Mouse (Mus musculus) kidney, postnatal 25 days (tissue): ENCODE results near the gene Irak1.

Source experiments
- DNase-seq, 2 experiments: peaks; one replicate each; pipeline ENCODE4 v3.0.0; 2021; ENCODE audit warnings: mixed read lengths in 2 of 2

Irak1 gene

DNA sequence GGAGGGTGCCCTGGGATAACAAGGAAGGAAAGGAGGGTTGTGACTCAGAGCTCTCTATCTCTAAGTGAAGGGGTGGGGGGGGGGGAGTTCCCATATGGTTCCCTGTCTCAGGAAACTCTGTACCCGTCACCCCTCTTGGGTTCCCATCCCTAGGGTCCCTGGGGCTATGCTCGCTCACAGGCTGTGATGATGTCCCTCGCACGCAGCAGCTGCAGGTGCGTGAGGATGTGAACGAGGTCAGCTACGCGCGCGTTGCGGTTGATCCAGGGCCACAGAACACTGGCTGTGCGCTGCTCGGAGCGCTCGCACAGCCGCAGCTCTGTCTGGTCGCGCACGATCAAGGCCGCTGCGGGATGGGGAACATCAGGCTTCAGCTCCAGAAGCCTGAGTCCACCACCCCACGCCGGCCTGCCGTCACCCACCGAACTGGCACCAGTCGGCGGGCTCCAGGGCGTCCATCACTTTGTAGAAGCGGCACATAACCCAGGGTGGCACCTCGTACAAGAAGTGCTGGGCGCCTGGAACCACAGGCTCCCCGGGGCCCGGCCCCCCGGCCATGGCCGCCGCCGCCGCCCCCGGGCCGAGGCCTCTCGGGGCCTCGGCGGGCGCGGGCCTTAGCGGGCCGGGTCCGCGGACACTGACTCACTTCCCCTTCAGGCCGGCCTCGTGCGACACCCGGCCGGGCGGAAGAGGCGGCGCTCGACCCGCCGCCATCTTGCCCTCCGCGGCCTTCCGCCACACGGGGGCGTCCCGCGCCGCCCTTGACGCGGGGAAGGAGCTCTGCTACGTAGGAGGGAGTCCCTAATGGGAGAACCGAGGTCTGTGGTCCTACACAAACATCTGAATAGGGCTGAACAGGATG is at the start of gene Irak1:
TSS of gene Irak1 (minus strand) at position 731 of the 862 bp plus-strand sequence.
- DNase-seq, result peak; percentile 73 to 87

DNA sequence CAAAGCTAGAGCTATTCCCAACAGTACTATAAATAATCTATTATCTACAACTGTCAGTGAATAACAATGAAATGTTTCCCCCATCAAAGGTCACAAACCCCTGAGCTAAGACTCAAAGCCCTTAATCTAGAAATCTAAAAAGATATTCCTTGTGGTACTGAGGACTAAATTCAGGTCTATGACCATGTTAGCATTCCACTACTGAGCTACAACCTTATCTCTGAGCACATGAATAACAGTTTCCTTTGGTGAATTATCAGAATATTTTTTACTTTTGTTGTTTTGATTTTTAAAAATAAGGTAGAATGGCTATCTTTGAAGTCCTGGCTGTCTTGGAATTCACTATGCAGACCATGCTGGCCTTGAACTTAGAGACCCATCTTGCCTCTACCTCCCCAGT is 47.1 kb upstream of the Irak1 start:
- DNase-seq, result no peak

DNA sequence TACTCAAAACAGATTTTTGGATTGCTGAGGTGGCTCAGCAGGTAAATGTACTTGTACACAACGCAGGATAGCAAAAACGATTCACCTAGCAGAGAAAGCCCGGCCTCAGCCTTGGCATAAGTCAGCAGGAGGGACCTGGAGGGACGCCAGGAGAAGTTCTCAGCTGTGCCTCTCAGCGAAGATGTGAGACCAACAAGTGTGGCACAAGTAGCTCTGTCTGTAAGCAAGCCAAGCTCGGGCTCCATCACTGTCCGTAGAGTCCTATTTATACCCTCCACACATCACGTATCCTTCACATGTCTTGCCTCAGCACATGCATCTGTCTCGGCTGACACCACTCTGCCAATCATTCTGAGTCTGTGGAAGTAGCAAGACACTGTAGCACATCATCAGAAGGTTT is 44.2 kb upstream of the Irak1 start:
- peak; percentile 35 to 42 for DNase-seq

DNA sequence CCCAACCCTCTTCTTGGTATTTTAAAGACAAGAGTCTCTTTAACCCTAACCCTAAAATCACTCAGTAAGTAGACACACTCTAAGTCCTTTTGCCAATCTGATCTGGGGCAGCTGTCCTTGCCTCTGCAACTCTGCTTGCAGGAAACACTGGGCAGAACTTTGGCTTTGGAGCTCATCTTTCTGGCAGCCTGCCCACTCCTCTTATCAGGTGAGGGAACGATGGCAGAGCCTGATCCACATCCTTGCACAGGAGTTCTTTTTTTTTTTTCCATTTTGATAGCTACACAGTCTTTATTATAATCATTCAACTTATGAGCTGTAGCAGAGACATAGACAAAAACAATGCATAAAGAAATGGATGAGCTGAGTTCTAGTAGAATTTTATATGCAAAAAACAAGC is 21.4 kb upstream of the Irak1 start:
- peak; percentile 48 to 49 for DNase-seq

DNA sequence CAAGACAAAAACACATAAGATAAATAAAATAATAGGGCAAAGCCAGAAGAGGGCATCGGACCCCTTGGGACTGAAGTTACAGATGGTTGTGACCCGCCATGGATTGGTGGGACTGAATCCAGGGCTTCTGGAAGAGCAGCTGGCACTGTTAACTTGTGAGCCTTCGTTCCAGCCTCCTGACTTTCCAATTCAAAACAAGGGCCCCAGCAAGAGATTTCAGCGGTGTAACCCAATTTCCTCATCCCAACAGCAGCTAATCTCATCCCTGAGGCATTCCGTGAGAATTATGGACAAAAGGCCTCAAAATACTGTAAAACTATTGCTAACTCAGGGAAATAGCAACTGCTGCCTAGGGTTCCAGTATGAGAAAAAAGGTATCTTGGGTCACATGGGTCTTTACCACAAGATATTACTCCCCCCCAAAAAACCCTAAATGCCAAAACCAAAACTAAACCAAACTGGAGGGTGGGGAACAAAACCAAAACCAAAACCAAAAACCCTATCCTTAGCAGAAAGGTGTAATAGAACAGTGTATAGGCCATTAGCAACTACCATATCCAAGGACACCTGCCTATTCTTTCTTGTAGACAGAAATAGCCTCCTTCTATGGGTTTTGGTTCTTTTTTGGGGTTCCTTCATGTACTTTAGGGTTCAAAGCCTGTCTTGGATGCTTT is 14.1 kb upstream of the Irak1 start:
- DNase-seq, result no peak

DNA sequence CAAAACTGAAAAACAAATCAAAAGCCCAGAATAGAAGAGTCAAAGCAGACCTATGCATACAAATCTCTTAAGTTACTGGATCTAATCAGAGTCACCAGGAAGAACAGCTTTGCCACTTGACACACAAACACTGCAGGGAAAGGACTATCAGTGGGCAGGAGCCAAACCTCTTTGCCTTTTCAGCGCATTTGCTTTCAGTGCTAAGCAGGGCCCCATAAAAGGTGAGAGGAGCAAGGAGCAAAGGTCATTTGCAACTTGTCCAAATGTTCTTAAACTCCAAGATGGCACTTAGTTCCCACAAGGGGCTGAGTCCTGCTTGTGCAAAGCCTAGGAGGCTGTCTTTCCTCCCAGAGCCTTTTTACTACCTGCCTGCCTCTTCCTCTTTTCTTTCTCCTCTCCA is 6.3 kb upstream of the Irak1 start:
- peak; percentile 28 to 43 for DNase-seq

DNA sequence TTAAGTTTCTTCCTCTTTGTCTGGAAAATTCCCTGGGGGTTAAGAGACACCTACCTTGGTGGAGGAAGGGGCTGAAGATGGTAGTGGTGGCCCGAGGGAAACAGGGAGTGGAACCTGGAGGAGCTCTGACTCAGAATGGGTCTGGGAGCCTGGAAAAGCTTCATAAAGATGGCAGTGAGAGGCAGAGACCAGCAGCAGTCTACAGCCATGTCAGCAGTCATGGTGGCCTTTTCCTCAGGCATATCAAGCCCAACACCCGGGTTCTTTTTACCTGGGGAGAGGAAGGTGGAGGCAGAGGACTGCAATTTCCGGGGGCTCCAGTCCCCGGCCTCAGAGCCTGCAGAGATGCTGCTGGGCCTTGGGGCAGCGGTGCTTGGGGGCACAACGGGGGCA is 927 bp downstream of the Irak1 start:
- DNase-seq, result no peak

DNA sequence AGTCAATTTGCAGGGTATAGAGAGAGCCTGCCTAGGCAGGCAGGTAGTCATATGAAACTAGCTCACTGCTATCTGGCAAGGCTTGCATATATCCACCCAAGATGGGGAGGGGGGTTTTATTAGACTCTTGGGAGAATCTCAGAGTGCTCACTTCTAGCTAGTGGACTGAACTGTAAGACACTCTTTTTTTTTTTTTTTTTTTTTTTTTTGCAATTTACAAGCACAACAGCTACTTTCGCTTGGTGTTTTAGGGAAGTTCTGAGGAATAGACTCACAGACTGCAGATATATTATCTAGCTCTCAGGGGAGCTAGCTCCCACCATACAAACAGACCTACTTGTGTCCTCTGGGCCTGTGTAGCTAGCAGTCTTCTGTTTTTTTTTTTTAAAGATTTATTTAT is 9.1 kb downstream of the Irak1 start:
- DNase-seq, result no peak

DNA sequence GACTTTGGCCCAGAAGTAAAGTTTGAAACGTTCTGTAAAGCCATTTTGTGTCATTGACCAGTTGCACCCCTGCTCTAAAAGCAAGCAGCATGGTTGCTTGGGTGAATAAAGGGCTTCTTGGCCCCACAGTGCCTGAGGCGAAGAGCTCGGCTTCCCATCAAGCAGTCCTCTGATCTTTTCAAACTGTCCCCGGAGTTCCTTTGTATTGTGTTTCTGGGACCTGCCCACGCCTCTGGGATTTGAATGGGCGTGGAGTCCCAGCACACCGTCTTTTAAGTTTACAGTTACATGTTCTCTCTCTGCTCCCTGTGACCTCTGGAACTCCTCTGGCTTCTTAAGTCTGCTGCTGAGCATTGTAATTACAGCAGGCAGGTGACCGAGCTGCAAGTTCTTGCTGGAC is 15.7 kb downstream of the Irak1 start:
- DNase-seq, result no peak

DNA sequence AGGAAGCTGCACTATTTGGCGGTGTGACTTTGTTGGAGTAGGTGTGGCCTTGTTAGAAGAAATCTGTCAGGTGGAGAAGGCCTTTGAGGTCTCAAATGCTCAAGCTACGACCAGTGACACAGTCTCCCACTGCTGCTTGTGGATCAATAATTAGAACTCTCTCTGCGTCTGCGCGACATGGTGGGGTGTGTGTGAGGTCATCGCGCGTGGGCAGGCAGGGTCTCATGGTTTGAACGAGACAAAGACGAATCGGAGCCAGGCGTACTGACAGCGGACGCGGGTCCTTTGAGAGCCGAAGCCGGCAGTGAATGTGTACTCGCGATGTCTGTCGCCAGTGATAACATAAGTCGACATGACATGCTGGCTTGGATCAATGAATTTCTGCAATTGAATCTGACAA is 17.3 kb downstream of the Irak1 start:
- DNase-seq, result no peak

DNA sequence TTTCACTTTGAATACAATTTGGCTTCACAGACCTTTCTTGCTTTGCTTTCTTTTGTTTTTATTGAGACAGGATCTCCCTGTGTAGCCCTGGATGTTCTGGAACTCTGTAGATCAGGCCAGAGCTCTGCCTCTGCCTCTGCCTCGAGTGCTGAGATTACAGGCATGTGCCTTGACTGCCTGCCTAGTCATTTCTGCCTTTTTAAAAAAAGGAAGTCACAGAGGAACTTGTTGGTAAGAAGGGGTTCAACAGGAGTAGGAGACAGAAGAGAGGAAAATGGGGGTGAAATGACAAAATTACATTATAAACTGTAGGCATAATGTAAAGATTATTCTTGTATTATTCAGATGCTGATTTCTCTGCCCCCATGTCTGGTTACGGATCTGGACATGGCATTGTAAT is 20.1 kb downstream of the Irak1 start:
- DNase-seq, result no peak

DNA sequence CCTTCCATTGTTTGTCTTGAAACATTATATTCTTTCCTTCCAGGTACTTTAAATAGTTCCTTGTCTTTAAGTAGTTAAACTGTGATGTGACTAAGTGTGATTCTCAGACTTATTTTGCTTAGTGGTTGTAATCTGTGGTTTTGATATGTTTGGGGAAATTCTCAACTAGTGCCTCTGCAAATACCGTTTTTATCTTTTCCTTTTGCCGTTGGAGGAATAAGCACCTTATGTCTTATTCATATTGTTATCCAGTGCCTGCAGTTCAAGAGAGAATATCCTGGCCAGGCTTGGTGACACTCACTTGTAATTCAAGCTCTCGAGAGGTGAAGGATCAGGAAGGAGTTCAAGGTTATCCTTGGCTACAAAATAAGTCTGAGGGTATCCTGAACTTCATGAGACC is 22.7 kb downstream of the Irak1 start:
- DNase-seq, result no peak

DNA sequence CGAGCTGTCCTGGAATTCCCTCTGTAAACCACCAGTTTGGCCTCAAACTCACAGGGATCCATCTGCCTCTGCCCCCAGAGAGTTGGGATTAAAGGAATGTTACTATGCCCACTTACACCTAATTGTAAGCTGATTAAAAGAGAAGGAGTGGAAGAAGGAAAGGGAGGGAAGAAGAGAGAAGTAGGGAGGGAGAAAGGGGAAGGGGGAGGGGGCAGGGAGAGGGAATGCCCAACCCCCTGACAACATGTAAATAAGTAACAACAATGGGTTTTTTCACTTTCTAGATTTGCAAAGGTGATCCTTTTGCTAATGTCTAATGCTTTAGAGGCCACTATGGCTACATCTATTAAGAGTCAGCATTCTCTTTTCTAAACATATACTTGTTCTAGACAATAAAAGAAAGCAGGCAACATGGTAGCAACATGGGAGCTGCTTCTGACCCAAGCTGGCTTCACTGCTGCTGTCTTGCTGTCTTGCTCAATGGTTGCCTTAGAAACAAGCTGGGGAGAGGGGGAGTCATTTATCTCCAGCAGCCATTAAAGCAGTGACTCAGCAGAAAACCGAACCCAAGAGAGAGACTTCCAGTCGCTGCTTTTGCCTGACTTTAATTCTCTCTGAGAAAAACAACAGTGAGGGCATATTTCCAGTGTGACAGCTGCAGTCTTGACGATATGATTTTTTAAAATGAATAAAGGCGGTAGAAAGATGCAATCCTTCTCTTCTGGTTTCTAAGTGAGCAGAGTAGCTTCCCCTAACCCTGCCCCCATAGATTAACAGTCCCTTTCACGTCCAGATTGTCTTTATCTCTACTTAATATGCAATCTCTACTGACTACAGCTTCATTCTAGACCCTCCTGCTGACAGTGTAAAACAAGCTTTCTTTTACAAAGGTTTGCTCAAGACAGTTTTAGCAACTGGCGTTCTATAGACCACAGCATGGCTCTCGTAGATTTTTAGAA is 24.5 kb downstream of the Irak1 start:
- peak; percentile 27 to 38 for DNase-seq

DNA sequence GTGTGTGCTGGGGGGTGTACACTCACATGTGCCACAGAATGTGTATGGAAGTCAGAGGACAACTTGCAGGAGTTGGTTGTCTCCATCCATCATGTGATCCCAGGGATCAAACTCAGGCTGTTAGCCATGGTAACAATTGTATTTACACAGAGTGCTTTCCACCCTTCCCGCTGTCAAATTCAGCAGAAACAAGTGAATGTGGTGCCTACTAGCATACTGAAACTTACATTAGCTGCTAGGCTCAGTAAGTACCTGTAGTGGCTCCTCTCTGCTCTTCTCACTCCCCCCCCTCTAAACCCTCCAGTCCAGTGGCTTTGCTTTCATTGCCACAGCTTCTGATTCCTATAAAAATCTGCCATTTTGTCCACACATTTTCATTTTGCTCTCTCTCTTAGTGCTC is 45.9 kb downstream of the Irak1 start:
- DNase-seq, result no peak

DNA sequence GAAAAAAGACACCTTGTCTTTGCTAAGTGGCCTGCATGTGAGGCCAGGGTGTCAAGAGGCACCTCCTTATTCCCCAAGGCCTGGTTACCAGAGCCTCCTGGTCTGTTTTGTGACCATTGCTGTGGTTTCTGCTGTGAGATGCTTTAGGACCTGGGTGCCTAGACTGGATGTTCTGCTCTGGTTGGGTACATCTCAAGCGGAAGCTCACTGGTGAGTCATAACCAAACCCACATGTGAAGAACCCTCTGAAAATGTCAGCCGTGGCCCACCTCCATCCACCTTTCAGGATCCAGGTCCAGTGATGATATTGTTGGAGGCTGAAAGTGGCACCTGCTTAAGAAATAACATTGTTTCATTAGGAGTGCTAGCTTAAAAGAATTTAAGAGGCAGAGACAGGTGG is 47.4 kb downstream of the Irak1 start:
- no peak for DNase-seq

DNA sequence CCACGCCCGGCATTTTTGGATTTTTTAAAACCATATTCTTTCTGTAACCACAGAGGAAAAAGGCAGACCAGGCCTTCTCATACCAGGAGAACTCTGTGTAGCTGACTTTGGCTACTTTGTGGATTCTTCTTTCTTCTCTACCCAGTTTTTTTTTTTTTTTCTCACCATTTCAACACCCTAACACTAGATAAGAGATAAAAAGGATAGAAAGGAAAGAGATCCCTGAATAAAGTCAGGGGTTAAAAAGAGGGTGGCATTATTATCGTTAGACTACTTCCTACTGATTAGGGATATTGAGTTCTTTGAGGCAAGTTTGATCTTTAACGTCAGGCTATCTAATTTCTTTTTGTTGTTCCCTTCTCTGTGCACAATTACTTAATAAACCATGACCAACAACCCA is 50.9 kb downstream of the Irak1 start:
- DNase-seq, result no peak

DNA sequence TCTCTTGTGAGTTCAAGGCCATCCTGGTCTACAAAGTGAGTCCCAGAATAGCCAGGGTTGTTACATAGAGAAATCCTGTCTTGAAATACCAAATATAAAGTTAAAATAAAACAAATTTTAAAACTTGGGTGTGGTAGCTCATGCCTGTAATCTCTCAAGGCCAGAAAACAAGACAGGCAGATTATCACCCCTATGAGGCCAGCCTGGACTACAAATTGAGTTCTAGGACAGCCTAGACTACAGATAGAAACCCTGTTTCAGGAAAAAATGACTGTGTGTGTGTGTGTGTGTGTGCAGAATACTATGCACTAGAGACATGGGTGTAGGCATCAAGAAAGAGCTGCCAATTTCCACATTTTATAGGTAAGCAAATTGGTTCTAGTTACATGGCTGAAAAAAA is 52.9 kb downstream of the Irak1 start:
- no peak for DNase-seq

DNA sequence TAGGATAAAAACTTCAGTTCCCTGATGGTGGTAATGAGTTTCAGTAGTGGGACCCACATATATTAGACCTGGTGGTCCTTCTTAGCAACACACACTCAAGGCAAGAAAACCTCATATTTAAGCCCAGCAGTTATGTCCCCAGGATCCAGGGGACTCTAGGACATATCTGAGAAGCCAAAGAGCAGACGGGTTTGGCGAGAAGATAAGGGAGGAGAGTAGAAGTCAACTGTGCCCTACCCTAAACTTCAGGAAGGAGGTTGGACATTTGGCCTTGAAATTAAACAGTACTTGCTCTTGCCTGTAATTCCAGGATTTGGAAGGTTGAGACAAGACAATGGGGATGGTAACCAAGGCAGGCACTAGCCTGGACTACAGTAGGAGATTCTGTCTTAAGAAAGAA is 54.0 kb downstream of the Irak1 start:
- DNase-seq, result no peak

DNA sequence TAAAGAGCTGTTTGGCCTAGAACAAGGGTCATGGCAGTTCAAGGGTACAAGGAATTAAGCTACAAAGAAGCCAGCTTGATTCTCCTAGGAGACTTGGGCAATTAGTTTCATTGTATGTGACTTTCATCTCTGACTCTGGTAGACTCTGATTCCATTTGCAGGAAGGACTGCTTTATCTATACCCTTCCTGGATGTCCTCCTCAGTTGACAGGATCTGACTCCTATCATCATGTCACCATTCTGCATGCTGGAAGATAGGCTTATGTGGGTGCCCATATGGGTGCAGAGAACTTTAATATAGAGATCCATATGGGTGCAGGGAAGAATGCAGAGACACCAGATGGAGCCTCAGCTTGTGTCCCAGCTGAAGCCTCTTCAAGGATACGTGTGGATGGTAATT is 54.6 kb downstream of the Irak1 start:
- no peak for DNase-seq

DNA sequence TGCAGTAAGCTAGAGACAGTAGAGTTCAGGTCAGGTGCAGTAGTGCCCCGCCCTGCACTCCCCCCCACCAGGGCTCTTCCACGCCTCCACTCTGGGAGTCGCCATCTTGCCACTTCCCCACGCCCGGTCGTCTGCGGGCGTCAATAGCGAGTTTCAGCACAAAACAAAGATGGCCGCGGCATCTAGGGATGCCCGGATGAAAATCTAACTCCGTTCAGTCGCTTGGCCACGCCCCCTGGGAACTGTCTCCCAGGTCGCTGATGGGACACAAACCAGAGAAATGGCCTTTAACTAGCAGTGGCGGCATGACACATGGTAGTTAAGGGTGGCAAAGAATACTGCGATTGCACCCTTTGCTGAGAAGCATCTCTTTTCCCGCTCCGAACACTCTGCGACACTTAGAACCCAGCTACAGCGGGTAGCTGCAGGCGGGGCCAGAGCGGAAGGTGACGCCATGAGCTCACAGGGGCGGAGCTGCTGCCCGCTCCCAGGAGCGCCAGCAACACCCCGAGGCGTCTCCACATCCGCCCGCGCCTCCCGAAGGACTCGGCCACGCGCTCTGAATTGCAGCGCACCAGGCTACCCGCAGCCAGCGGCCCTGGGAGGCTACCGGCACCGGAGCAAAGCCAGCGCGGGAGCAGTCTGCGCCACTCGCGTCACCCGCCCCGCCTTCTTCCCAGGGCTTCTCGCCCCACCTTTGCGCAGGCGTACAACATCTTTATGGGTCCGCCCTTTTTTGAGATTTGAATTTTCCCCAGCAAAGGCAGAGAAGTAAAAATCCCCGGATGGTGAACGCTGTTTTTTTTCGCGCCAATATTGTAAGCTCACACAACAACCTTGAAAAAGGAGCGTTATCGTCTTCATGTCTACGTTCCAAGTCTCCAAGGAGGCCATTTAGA is 56.3 kb downstream of the Irak1 start:
- peak; percentile 93 to 95 for DNase-seq

DNA sequence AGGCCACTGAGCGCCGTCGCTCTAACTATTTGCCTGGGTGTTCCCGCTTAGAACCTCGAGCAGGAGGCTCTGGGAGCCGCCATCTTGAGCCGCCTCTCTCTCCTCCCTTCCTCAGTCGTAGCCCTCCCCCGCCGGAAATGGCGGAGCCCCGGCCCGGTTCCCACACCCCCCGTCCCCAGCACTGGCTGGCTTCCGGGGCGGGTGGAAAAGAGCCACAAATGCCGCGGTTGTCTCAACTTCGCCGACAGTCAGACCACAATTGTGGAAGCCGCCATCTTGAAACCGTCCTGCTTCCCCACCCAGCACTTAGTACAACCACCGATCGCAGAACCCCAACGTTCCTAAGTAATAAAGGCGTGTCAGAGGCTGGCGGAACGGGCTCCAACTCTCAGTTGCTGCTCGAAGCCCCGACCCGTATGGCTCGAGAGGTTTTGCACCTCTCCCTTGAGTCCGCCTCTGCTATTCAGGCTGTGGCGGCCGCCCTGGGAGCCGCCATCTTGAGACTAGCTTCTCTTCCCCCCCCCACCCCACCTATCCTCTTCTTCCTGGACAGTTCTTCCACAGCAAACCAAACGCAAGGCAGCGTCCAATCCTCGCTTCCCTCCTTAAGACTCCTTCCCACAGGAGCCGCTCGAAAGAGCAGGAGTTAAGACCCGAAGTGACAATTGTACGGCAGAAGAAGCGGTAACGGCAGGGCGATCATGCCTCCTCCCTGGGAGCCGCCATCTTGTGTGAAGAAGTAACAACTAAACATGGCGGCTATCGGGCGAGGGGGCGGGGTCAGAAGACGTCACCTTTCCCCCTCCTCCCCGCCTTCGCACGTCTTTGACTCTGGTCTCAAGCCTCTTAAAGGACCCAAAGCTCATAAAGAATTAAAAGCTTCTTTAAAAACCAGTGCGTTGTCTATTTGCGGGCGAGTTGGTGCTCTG is 57.2 kb downstream of the Irak1 start, which contains the start of gene Hcfc1:
TSS of gene Hcfc1 (minus strand) at position 110 of the 929 bp plus-strand sequence.
- DNase-seq, result peak; percentile 93 to 94
